Mouse (Mus musculus) spleen, adult 2 months (tissue): ENCODE measurements at regions not wholly inside any gene's neighbourhood (a gene's known extent, or its start where the extent isn't known, plus 50 kb on each side); places are given as distances from the start of the nearest gene placed in this dataset.

Source experiments
- CTCF ChIP-seq: fragments of 200-500 bp; IDR thresholded peaks from 2 replicates; pipeline ENCODE4 v1.5.1; 2011; ENCODE audit warnings: mild to moderate bottlenecking, inconsistent platforms; ENCODE audit not compliant: insufficient read depth, insufficient read length, insufficient replicate concordance; ENCODE audit errors: extremely low read depth
- POLR2A ChIP-seq: fragments of 200-500 bp; IDR thresholded peaks from 2 replicates; pipeline ENCODE4 v1.6.1; 2011; ENCODE audit warnings: low read depth, low read length, inconsistent platforms

GRCm38 (mm10) chrX:163846890-163847289 is 61.9 kb upstream of the Ap1s2 start:
- TF ChIP-seq CTCF (no peak), POLR2A (no peak)
